Mouse (Mus musculus) heart, adult 2 months (tissue): ENCODE results near the gene Col5a3.

Source experiments
- EP300 ChIP-seq: fragments of 200-500 bp; IDR thresholded peaks from 2 replicates; pipeline ENCODE4 v1.6.1; 2011; ENCODE audit warnings: low read depth, low read length, control low read depth; ENCODE audit not compliant: insufficient read depth
- POLR2A ChIP-seq: fragments of 200-500 bp; IDR thresholded peaks from 2 replicates; pipeline ENCODE4 v1.6.1; 2011; ENCODE audit warnings: mild to moderate bottlenecking, low read depth, low read length, control low read depth; ENCODE audit not compliant: insufficient read depth

DNA sequence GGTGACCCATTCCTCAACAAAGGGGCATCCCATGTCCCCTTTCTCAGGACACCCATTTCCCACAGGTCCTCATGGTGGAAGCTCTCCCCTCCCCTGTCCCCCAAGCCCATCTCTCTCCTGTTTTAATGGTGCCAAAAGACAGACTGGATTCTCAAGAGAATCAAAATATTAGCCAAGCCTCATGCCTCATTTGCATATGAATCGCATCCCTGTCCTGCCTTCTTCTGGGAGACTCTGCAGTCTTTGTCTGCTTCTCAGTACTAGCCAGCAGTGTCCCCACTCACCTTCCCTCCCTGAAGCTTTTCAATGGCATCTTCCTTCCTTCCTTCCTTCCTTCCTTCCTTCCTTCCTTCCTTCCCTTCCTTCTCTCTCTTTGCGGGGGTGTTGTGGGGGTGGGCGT is 67.2 kb downstream of the Col5a3 start:
- TF ChIP-seq POLR2A, result no peak
- no peak for TF ChIP-seq EP300
